Mouse (Mus musculus): Measurements from ENCODE around the gene Inka2.

DNA sequence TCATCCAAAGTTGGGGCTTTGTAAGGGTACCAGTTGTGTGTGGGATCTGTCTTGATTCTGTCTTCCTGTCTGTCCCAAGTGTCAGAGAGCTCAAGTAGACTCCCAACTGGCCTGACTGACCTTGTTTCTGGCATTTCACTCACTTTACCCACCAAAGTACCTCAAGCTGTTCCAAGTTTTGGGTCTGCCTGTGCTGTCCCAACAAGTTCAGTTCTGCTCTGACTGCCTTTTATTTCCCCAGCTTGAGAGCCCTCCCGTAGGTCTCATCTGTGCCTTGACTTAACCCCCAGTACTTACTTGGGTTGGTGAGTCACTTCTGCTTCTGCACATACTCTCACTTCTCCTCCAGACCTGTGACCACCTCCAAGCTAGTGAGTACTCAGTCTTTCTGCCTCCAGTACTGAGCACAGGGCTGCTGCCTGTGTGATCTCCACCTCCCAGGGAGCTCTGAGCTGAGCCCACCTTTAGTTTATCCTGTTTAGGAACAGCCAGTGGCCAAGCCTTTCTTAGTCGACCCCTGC is 17.3 kb downstream of the Inka2 start:
- TF ChIP-seq CTCF (IDR thresholded peaks at IDR 0.05 in 2 of 3, conservative IDR thresholded peaks at IDR 0.05 in 1 of 3; ENCODE audit: control insufficient read depth in 1 of 3, insufficient read depth in 1 of 3, low read depth in 2 of 3, low read length in 3 of 3, poor library complexity in 1 of 3, severe bottlenecking in 1 of 3) (no peak), RAD21 (IDR thresholded peaks at IDR 0.05; ENCODE audit: low read depth, low read length) (no peak), MYC (IDR thresholded peaks at IDR 0.05; ENCODE audit: low read depth, low read length) (no peak), TCF12 (IDR thresholded peaks at IDR 0.05; ENCODE audit: low read depth, low read length) (no peak), MAFK (IDR thresholded peaks at IDR 0.05; ENCODE audit: borderline replicate concordance, low read depth, low read length) (no peak)

Measured in MEL (cell line).